Mouse (Mus musculus): ENCODE results near the gene Dnmt3c.

DNA sequence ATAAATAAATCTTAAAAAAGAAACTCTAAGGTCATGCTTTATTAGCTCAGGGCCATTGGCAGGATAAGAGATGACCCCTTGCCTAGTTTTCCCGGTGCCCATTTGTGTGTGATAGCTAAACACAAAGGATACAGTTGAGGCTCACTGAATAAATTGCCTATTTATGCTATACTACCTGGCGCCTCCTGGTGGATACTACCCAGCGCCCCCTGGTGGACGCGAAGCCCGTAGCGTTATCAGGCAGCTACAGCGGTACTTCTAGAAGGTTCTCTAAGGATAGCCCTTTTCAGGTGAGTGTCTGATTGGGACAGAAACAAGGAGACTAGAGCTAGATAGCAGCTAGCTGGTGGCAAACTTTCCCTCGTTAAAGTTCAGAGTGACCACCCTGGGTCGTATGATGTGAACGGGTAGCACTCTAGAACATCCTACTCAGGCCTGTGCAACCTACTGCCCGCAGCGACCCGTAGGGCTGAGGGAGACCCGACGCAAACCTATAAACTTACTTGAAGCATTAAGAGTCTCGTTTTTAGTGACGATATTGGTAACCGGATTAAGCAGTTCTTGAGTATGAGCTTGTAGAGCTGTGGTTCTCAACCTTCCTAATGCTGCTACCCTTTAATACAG is 1.9 kb upstream of the Dnmt3c start:
- TF ChIP-seq POLR2A (IDR thresholded peaks at IDR 0.05; ENCODE audit: extremely low read depth, insufficient read depth, low read length) (no peak), CTCF (IDR thresholded peaks at IDR 0.05; ENCODE audit: low read depth, low read length) (peak; percentile 79)
